Mouse (Mus musculus) fibroblast of lung, adult 2 months (primary cell): ENCODE measurements at regions not wholly inside any gene's neighbourhood (a gene's known extent, or its start where the extent isn't known, plus 50 kb on each side); places are given as distances from the start of the nearest gene placed in this dataset.
A peak's percentile ranks its signal among the peaks of the same experiment; 100 is the strongest.

ENCODE experiments used
- DNase-seq: peaks from one replicate; pipeline ENCODE4 v3.0.0-alpha.2; 2011; ENCODE audit warnings: low read depth

DNA sequence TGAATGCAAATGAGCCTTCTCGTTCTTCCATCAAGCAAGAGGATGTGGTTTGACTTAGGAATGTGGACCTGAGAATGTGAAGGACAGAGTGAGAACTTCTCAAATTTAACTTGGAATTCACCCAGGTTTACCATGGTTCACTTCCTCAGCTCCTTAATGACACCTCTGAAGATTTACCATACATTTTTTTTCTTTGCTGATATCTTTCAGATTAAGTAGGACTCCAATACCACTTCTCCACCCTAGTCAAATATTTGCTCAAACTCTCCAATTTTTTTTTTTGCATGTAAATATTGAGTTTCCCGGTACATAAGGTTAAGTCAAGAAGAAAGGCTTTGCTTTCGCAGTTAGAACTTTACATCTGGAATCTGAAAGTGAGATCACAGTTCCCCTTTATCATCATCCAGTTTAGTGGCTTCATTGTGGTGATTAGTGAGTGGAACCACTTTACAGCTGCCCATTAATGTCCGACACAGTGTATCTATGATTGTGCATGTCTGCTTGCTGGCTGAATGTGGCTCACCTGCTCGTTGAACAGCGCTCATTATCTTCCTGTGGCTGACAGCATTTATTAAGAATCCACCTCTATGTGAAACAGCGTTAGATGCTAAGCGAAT lies 446.0 kb upstream of the Adam34 start:
- DNase-seq = no peak

GRCm38 (mm10) chr8:44165115-44165514 lies 455.3 kb upstream of the Adam34 start:
- no peak for DNase-seq

- DNase-seq = peak; percentile 30
Observed at GRCm38 (mm10) chr8:44177016-44177415, 467.2 kb upstream of the Adam34 start.

DNA sequence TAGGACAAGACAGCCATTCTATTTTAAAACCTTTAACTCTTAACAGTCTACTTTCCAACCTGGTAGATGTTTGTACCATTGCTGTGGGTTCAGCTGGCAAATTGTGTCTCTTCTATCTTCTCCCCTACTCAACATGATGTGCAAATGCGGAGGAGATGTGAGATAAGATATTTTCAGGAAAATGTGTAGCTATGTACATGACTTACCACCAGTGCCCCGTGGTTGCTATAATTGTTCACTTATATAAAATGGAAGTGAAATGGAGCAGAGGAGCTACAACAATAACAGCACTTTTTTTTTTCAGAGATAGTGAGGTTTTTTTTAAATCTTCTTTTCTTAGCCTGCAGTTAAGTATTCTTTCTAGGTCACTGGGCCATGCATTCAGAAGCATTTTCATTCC lies 492.4 kb upstream of the Adam34 start:
- no peak for DNase-seq

GRCm38 (mm10) chr8:44206391-44207170 lies 496.7 kb upstream of the Adam34 start:
- no peak for DNase-seq

DNA sequence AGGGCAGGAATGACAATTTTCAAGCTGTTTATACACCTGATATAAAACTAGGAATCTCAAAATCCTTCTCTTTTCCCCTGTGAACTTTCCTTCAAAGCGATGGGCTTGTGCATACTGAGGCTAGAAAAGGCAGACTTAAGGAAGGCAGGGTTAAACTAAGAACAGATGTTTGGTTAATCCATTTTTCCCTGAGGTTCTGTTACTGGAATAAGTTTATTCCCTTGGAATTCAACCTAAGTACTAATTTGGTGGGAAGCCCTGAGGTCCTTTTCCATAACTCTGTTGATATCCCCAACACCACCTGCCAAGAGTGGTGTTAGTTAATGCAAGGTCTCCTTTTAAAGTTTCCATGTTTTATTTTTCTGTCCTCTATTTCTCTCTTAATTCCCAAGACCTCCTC lies 512.5 kb upstream of the Adam34 start:
- DNase-seq = no peak

- no peak for DNase-seq
Observed at GRCm38 (mm10) chr8:44252393-44252792, 542.5 kb upstream of the Adam34 start.

- DNase-seq = no peak
Observed at GRCm38 (mm10) chr8:44257051-44257450, 547.2 kb upstream of the Adam34 start.

GRCm38 (mm10) chr8:44261039-44261438 lies 551.2 kb upstream of the Adam34 start:
- peak; percentile 13 for DNase-seq

GRCm38 (mm10) chr8:44273300-44273699 lies 563.5 kb upstream of the Adam34 start:
- DNase-seq = no peak

DNA sequence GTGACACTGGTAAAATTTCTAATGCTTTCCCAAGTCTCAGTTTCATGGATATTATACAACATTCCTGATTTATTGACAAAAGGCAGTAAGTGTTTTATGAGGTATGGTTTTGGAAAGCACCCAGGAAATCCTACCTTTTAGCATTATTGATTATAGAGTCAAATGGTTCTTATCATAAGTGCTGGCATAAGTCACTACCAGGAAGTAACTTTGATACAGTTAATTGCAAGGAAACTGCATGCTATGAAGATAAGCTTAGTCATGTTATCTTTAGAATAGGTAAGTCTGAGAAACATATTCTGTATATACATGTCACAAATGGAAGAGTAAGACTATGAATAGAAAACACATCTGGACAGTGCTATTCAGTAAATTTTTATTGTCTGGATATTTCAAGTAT lies 608.4 kb upstream of the Adam34 start:
- no peak for DNase-seq

DNA sequence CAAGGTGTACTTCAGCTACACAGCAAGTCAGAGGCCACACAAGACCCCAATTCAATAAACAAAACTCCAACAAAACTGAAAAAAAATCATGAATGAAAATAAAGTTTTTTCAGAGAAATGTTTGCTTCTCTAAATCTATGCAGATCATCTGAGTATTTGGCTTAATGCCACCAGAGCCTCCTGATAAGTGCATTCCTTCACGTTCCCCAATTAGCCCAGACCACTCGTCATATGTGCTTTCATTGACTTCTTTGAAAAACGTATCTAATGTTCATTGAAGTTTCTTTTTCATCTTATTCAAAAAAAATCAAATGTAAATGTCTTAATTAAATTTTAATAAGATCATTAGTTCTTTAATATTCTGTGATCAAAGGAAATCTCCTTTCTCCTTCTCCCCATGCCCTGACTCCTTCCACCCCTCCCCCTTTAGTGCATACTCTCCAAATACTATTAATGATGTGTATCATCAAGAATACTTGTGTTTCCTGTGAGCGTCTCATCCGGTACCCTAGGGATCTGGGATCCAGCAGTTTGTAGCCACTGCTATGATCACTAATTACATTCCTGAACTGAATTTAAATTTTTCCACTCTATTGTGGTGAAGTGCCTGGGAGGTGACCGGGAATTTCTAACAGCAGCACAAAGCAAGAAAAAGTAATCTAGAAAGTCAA lies 600.8 kb upstream of the Fat1 start:
- no peak for DNase-seq

GRCm38 (mm10) chr8:44343401-44343800 lies 591.8 kb upstream of the Fat1 start:
- DNase-seq = no peak

GRCm38 (mm10) chr8:44343924-44344323 lies 591.3 kb upstream of the Fat1 start:
- DNase-seq = no peak

DNA sequence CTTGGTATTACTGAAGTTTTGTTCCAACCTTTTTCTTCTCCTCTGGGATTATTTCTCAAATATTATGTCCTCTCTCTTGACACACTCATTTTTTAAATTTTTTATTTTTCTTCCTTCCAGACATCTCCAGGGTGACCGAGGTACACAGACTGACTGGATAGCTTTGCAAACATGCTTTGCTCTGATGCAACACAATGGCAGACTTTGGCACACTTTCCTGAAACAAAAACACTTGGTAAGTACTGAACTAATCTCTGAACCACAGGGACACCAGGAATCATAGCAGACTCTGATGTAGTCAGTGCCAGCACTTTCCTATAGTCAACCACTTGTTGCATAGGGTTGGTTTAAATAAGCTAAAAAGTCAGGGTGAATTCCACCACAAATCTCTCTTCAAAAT lies 587.8 kb upstream of the Fat1 start:
- DNase-seq = peak; percentile 77

DNA sequence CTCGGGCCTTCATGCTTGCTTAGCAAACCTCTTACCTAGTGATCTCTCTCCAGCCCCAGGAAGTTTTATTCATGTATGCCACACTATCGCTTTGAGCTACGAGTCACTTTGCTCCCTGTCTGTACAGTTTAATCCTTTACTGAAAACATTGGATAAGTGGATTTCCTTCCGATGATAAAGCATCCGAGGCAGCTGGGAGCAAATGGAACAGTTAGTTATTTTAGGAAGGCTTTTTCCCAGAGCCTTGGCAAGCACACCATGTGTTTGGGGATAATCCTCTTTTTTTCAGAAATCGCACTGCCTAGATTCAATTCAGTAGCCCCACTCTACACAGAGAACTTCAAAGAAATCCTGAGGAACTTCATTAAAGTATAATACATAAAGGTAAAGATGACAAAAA lies 561.3 kb upstream of the Fat1 start:
- DNase-seq = no peak

- DNase-seq = no peak
Observed at GRCm38 (mm10) chr8:44377731-44378130, 557.5 kb upstream of the Fat1 start.

- DNase-seq = no peak
Observed at GRCm38 (mm10) chr8:44408462-44408861, 526.8 kb upstream of the Fat1 start.

DNA sequence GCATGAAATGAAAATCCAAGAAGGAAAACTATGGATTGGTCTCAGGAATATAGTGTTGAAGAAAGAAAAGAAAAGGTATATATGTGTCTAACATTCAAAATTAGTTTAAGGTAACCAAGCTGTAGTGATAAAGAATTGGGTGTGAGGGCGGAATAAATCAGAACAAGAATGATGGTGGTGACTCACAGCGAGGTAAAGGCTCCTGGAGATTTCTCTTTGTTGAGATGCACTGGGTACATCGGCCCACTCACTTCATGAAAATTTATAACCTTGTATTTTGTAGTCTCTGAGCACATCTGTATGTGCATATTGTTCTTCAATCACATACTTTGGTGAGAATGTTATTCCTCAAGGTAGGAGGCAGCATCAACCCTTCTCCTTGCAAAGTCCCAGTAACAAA lies 525.0 kb upstream of the Fat1 start:
- DNase-seq = no peak

- no peak for DNase-seq
Observed at GRCm38 (mm10) chr8:44418003-44418402, 517.2 kb upstream of the Fat1 start.

- no peak for DNase-seq
Observed at GRCm38 (mm10) chr8:44455433-44455832, 479.8 kb upstream of the Fat1 start.

DNA sequence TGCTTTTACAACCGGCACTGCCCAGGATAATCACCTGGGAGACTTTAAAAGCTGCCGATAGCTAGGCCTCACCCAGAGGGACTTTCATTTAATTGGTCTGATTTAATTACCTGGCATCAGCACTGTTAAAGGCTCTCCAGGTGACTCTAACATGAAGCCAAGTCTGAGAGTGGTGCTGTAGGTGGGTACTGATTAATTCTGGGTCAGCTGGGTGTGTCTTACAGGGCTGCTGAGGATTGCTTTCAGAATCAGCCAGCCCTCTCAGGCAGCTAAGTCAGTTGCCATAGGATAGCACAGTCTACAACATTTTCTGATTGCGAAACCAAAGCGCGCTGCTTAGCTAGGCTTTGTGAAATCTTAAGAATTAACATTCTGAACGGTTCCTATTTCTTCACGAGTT lies 478.9 kb upstream of the Fat1 start:
- no peak for DNase-seq

DNA sequence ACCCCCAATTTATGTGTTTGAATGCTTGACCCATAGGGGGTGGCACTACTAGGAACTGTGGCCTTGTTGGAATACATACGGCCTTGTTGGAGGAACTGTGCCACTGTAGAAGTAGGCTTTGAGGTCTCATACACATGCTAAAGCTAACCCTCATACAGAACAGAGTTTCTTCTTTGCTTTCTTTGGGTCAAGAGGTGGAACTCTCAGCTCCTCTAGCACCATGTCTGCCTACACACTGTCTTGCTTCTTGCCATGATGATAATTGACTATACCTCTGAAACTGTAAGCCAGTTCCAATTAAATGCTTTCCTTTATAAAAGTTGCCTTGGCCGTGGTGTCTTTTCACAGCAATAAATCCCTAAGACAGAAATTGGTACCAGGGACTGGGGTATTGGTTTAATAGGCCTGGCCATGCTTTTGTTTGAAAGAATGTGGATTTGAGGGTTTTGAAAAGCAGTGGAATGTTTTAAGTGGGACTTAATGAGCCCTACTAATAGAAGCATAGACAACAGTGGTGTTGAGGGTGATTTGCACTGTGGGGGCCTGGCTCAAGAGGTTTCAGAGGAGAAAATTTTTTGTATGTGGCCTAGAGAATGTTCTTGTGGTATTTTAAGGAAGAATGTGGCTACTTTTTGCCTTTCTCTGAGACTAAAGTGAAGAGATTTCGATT lies 468.7 kb upstream of the Fat1 start:
- DNase-seq = no peak
